Mouse (Mus musculus) embryonic fibroblast, embryonic 13.5 days (primary cell): ENCODE measurements at regions not wholly inside any gene's neighbourhood (a gene's known extent, or its start where the extent isn't known, plus 50 kb on each side); places are given as distances from the start of the nearest gene placed in this dataset.

Experiments used
- CTCF ChIP-seq: IDR thresholded peaks from 2 replicates; pipeline ENCODE4 v1.5.1; 2011; ENCODE audit warnings: mild to moderate bottlenecking, control low read depth, low read length, moderate library complexity, borderline replicate concordance; ENCODE audit not compliant: insufficient read depth
- POLR2A ChIP-seq: IDR thresholded peaks from 2 replicates; pipeline ENCODE4 v1.6.1; 2011; ENCODE audit warnings: low read depth, mild to moderate bottlenecking, control low read depth, low read length, moderate library complexity

GRCm38 (mm10) chr12:51190186-51190585 lies 157.7 kb upstream of the G2e3 start:
- no peak for TF ChIP-seq CTCF
- no peak for TF ChIP-seq POLR2A
